Comparison of ENCODE assay signal across 21 mouse cellular contexts in the genomic region with DNA sequence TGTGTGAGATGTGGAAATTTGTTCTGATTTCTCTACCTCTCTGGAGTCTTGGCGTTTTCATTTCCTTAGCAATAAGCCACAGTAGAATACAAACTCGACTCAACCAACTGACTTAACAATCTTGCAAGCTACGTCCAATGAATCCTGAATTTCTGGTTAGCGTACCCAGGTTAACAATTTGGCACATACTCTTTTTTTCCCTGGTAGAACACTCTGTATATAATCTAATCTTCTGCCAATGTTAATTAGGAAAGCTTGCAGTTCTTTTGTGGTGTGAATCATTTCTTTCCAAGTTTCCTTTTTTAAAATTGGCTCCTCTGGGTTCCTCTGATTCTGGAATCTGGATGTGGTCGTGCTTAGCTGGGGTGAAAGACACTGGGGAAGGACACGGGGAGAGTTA.
"Had no signal": no experiment of that assay in that cellular context is flagged by ENCODE, and none has a peak within 500 bp of the region (broad histone marks: within the 10 kb centered on the region; RNA-seq: fewer than 3 reads in every experiment).

No protein-coding gene starts in this region.

- H3K4me3 ChIP-seq: limb, embryonic 10.5 days; limb, embryonic 13.5 days; liver, embryonic 12.5 days; liver, embryonic 15.5 days; lung, embryonic 15.5 days; megakaryocyte, embryonic 14.5 days; midbrain, embryonic 10.5 days; midbrain, embryonic 13.5 days; myocyte; neural tube, embryonic 13.5 days had no signal

- H3K4me1 ChIP-seq: limb, embryonic 13.5 days; liver, embryonic 12.5 days; liver, embryonic 15.5 days; megakaryocyte, embryonic 14.5 days; neural tube, embryonic 13.5 days had no signal

- H3K27ac ChIP-seq: limb, embryonic 10.5 days; limb, embryonic 13.5 days; liver, embryonic 12.5 days; liver, embryonic 15.5 days; lung, embryonic 15.5 days; midbrain, embryonic 10.5 days; midbrain, embryonic 13.5 days; neural tube, embryonic 13.5 days; stomach, postnatal 0 days had no signal

- H3K4me2 ChIP-seq: limb, embryonic 13.5 days; liver, embryonic 12.5 days; liver, embryonic 15.5 days; lung, embryonic 15.5 days; midbrain, embryonic 13.5 days; neural tube, embryonic 13.5 days had no signal

- ATAC-seq: liver, embryonic 12.5 days; midbrain, embryonic 13.5 days; midbrain, embryonic 16.5 days had no signal

- H3K27me3 ChIP-seq: limb, embryonic 13.5 days; liver, embryonic 12.5 days; liver, embryonic 15.5 days; lung, embryonic 15.5 days; megakaryocyte, embryonic 14.5 days; midbrain, embryonic 13.5 days; neural tube, embryonic 13.5 days had no signal

- H3K9me3 ChIP-seq: limb, embryonic 10.5 days; limb, embryonic 13.5 days; liver, embryonic 12.5 days; liver, embryonic 15.5 days; lung, embryonic 15.5 days; midbrain, embryonic 10.5 days; midbrain, embryonic 13.5 days; neural tube, embryonic 13.5 days had no signal

- H3K9ac ChIP-seq: limb, embryonic 13.5 days; liver, embryonic 12.5 days; liver, embryonic 15.5 days; lung, embryonic 15.5 days; midbrain, embryonic 13.5 days; neural tube, embryonic 13.5 days had no signal

- H3K36me3 ChIP-seq: limb, embryonic 10.5 days; limb, embryonic 13.5 days; liver, embryonic 12.5 days; liver, embryonic 15.5 days; lung, embryonic 15.5 days; midbrain, embryonic 10.5 days; midbrain, embryonic 13.5 days; neural tube, embryonic 13.5 days had no signal

- DNase-seq: kidney, postnatal 10 days; kidney, postnatal 36 days; layer of hippocampus, postnatal 36 days; liver; lung, adult 18-20 months; lung, postnatal 10 days; lung, postnatal 36 days; retina, postnatal 1 day; thymus, postnatal 25 days had no signal
